In genomic region chr2:106355565-106355964, GRCm38 (mm10) we compare ENCODE assay signal across 11 mouse cellular contexts.
A peak's percentile ranks its signal among the peaks of the same experiment; 100 is the strongest.
DNase-seq lines count a peak whose midpoint lies in the region; ATAC-seq and TF ChIP-seq lines count a peak whose summit lies in the region.
"Had no signal": no experiment of that assay in that cellular context is flagged by ENCODE, and none has a peak within 500 bp of the region (broad histone marks: within the 10 kb centered on the region; RNA-seq: fewer than 3 reads in every experiment).

No protein-coding gene starts in this region.

- H3K4me3 ChIP-seq in intestine, embryonic 14.5 days (ENCODE audit: low read depth, low read length): no peak overlapping the region
- no peak overlapping the region for H3K4me3 ChIP-seq in intestine, postnatal 0 days (ENCODE audit: low read depth, low read length)
- H3K4me3 ChIP-seq in forebrain, embryonic 14.5 days (ENCODE audit: low read depth, low read length): no peak overlapping the region
- H3K4me3 ChIP-seq in hindbrain, embryonic 15.5 days: no peak overlapping the region
- H3K4me3 ChIP-seq in midbrain, embryonic 15.5 days: no peak overlapping the region
- H3K4me3 ChIP-seq in heart, embryonic 12.5 days: no peak overlapping the region
- H3K4me3 ChIP-seq: myocyte had no signal

- no peak overlapping the region for H3K9ac ChIP-seq in intestine, embryonic 14.5 days (ENCODE audit: low read length)
- H3K9ac ChIP-seq in intestine, postnatal 0 days (ENCODE audit: low read depth, low read length): no peak overlapping the region
- H3K9ac ChIP-seq in forebrain, embryonic 14.5 days (ENCODE audit: low read length): no peak overlapping the region
- no peak overlapping the region for H3K9ac ChIP-seq in hindbrain, embryonic 15.5 days
- no peak overlapping the region for H3K9ac ChIP-seq in midbrain, embryonic 15.5 days
- no peak overlapping the region for H3K9ac ChIP-seq in heart, embryonic 12.5 days

- DNase-seq in intestine, embryonic 14.5 days (ENCODE audit: low spot score): no peak
- DNase-seq in forebrain, embryonic 14.5 days (ENCODE audit: low spot score): no peak
- no peak for DNase-seq in adrenal gland, adult (ENCODE audit: inconsistent age in 2 of 2, low spot score in 1 of 2)
- DNase-seq: B cell, adult 2 months had no signal

- no peak for TF ChIP-seq CTCF in intestine, postnatal 0 days (IDR thresholded peaks at IDR 0.05; ENCODE audit: low read depth)

- H3K27me3 ChIP-seq in intestine, embryonic 14.5 days (replicated peaks; ENCODE audit: control insufficient read depth, insufficient read depth, low read length): no peaks in the 10 kb centered on the region
- H3K27me3 ChIP-seq in intestine, postnatal 0 days (replicated peaks; ENCODE audit: control insufficient read depth, insufficient read depth, low read length): no peaks in the 10 kb centered on the region
- H3K27me3 ChIP-seq in forebrain, embryonic 14.5 days (replicated peaks; ENCODE audit: control insufficient read depth, insufficient read depth, low read length): no peaks in the 10 kb centered on the region
- H3K27me3 ChIP-seq in hindbrain, embryonic 15.5 days: no peaks in the 10 kb centered on the region
- no peaks in the 10 kb centered on the region for H3K27me3 ChIP-seq in midbrain, embryonic 15.5 days (replicated peaks)
- no peaks in the 10 kb centered on the region for H3K27me3 ChIP-seq in heart, embryonic 12.5 days (replicated peaks)

- H3K36me3 ChIP-seq in intestine, embryonic 14.5 days (ENCODE audit: control insufficient read depth, insufficient read depth, low read length): no peaks in the 10 kb centered on the region
- no peaks in the 10 kb centered on the region for H3K36me3 ChIP-seq in intestine, postnatal 0 days (ENCODE audit: control insufficient read depth, insufficient read depth)
- no peaks in the 10 kb centered on the region for H3K36me3 ChIP-seq in forebrain, embryonic 14.5 days (ENCODE audit: control insufficient read depth, insufficient read depth, low read length)
- no peaks in the 10 kb centered on the region for H3K36me3 ChIP-seq in hindbrain, embryonic 15.5 days
- H3K36me3 ChIP-seq in midbrain, embryonic 15.5 days (replicated peaks): no peaks in the 10 kb centered on the region
- H3K36me3 ChIP-seq in heart, embryonic 12.5 days: no peaks in the 10 kb centered on the region

- H3K27ac ChIP-seq in intestine, embryonic 14.5 days (ENCODE audit: low read depth): no peak overlapping the region
- no peak overlapping the region for H3K27ac ChIP-seq in intestine, postnatal 0 days (ENCODE audit: low read depth, low read length)
- no peak overlapping the region for H3K27ac ChIP-seq in forebrain, embryonic 14.5 days (ENCODE audit: low read depth, low read length)
- H3K27ac ChIP-seq in hindbrain, embryonic 15.5 days (replicated peaks): no peak overlapping the region
- H3K27ac ChIP-seq in midbrain, embryonic 15.5 days: no peak overlapping the region
- H3K27ac ChIP-seq in heart, embryonic 12.5 days (ENCODE audit: poor library complexity, severe bottlenecking): no peak overlapping the region

- no peaks in the 10 kb centered on the region; the same call in 1 of the 2 replicates for H3K4me1 ChIP-seq in intestine, embryonic 14.5 days (replicated peaks; ENCODE audit: control insufficient read depth, insufficient read depth, low read length)
- no peaks in the 10 kb centered on the region for H3K4me1 ChIP-seq in intestine, postnatal 0 days (replicated peaks; ENCODE audit: control insufficient read depth, insufficient read depth, low read length)
- H3K4me1 ChIP-seq in forebrain, embryonic 14.5 days (ENCODE audit: control insufficient read depth, insufficient read depth, low read length): peaks cover 4% of the 10 kb centered on the region
- H3K4me1 ChIP-seq in hindbrain, embryonic 15.5 days (replicated peaks): no peaks in the 10 kb centered on the region; the same call in 1 of the 2 replicates
- peaks cover 4% of the 10 kb centered on the region for H3K4me1 ChIP-seq in midbrain, embryonic 15.5 days
- peaks cover 10% of the 10 kb centered on the region for H3K4me1 ChIP-seq in heart, embryonic 12.5 days (replicated peaks)

- no peak overlapping the region for H3K4me2 ChIP-seq in intestine, embryonic 14.5 days (ENCODE audit: low read length)
- no peak overlapping the region for H3K4me2 ChIP-seq in intestine, postnatal 0 days (replicated peaks; ENCODE audit: low read depth)
- H3K4me2 ChIP-seq in forebrain, embryonic 14.5 days (ENCODE audit: low read length): no peak overlapping the region
- H3K4me2 ChIP-seq in hindbrain, embryonic 15.5 days: no peak overlapping the region
- H3K4me2 ChIP-seq in midbrain, embryonic 15.5 days: no peak overlapping the region
- no peak overlapping the region for H3K4me2 ChIP-seq in heart, embryonic 12.5 days
- H3K4me2 ChIP-seq: heart, embryonic 11.5 days had no signal

- peak; percentile 59; the same call in 1 of the 2 replicates for ATAC-seq in intestine, embryonic 14.5 days (replicated peaks; ENCODE audit: low FRiP score, low TSS enrichment, low read depth)
- no peak for ATAC-seq in intestine, postnatal 0 days
- peak; percentile 42 for ATAC-seq in forebrain, embryonic 14.5 days
- ATAC-seq in hindbrain, embryonic 15.5 days (ENCODE audit: low FRiP score, low read depth): peak; percentile 34; the same call in 1 of the 2 replicates
- peak; percentile 64 for ATAC-seq in midbrain, embryonic 15.5 days (replicated peaks)
- no peak for ATAC-seq in erythroblast, adult 5-6 weeks (replicated peaks; ENCODE audit: low FRiP score, poor library complexity, severe bottlenecking)
- no peak; the same call in 1 of the 2 replicates for ATAC-seq in heart, embryonic 12.5 days (ENCODE audit: insufficient number of reproducible peaks, low FRiP score)

- WGBS in intestine, embryonic 14.5 days: 65% methylated on average over 3 of the region's 3 CpGs
- WGBS in intestine, postnatal 0 days: 62% methylated on average over 3 of the region's 3 CpGs
- WGBS in forebrain, embryonic 14.5 days: 79% methylated on average over 3 of the region's 3 CpGs
- WGBS in hindbrain, embryonic 15.5 days: 73% methylated on average over 3 of the region's 3 CpGs
- WGBS in midbrain, embryonic 15.5 days: 78% methylated on average over 3 of the region's 3 CpGs
- WGBS in heart, embryonic 12.5 days: 71% methylated on average over 3 of the region's 3 CpGs

- H3K9me3 ChIP-seq in intestine, embryonic 14.5 days (ENCODE audit: control insufficient read depth, low read length): no peaks in the 10 kb centered on the region
- H3K9me3 ChIP-seq in intestine, postnatal 0 days (ENCODE audit: control insufficient read depth): no peaks in the 10 kb centered on the region
- no peaks in the 10 kb centered on the region for H3K9me3 ChIP-seq in forebrain, embryonic 14.5 days (replicated peaks; ENCODE audit: control insufficient read depth, low read length)
- no peaks in the 10 kb centered on the region for H3K9me3 ChIP-seq in hindbrain, embryonic 15.5 days
- no peaks in the 10 kb centered on the region for H3K9me3 ChIP-seq in midbrain, embryonic 15.5 days
- no peaks in the 10 kb centered on the region for H3K9me3 ChIP-seq in heart, embryonic 12.5 days (replicated peaks)

Comparison
In these comparisons a context has a peak if more than half of its experiments do, and no peak if none do; other contexts are left out.
1. ATAC-seq: peak in intestine, embryonic 14.5 days (single experiment), forebrain, embryonic 14.5 days (single experiment), hindbrain, embryonic 15.5 days (single experiment) and midbrain, embryonic 15.5 days (single experiment); none in intestine, postnatal 0 days (single experiment), erythroblast, adult 5-6 weeks (single experiment) and heart, embryonic 12.5 days (single experiment).